Mouse (Mus musculus) hindbrain, embryonic 10.5 days (tissue): ENCODE measurements at regions not wholly inside any gene's neighbourhood (a gene's known extent, or its start where the extent isn't known, plus 50 kb on each side); places are given as distances from the start of the nearest gene placed in this dataset.

Experiments
- DNase-seq: peaks from one replicate; pipeline ENCODE4 v3.0.0-alpha.2; 2017; ENCODE audit warnings: low spot score
- H3K27ac ChIP-seq: fragments of 300-500 bp; sonication (generic); 2 replicates; pipeline ENCODE4 v1.5.1; 2016; ENCODE audit warnings: mild to moderate bottlenecking, moderate library complexity
- H3K27me3 ChIP-seq: fragments of 300-500 bp; sonication (generic); 2 replicates; pipeline ENCODE4 v1.6.1; 2016; ENCODE audit warnings: mild to moderate bottlenecking; ENCODE audit not compliant: poor library complexity, insufficient read depth, severe bottlenecking
- H3K36me3 ChIP-seq: fragments of 300-500 bp; sonication (generic); 2 replicates; pipeline ENCODE4 v1.6.1; 2016; ENCODE audit warnings: mild to moderate bottlenecking, moderate library complexity
- H3K4me1 ChIP-seq: fragments of 300-500 bp; sonication (generic); replicated peaks from 2 replicates; pipeline ENCODE4 v1.6.1; 2016; ENCODE audit warnings: mild to moderate bottlenecking
- H3K4me3 ChIP-seq: fragments of 300-500 bp; sonication (generic); 2 replicates; pipeline ENCODE4 v1.5.1; 2016; ENCODE audit warnings: mild to moderate bottlenecking, moderate library complexity
- H3K9me3 ChIP-seq: fragments of 300-500 bp; sonication (generic); 2 replicates; pipeline ENCODE4 v1.6.1; 2016; ENCODE audit warnings: mild to moderate bottlenecking, moderate library complexity
- WGBS: fragments of 180-500 bp; shearing (Covaris S2); methylation state at CpG from one replicate; pipeline ENCODE4 v1.1.7; 2016; 5-methylcytosine and 5-hydroxymethylcytosine counted together

- no peak for DNase-seq
- Histone ChIP-seq H3K36me3 (no peaks in the 10 kb centered on the region), H3K4me3 (no peak overlapping the region), H3K27me3 (no peaks in the 10 kb centered on the region), H3K9me3 (no peaks in the 10 kb centered on the region), H3K4me1 (no peaks in the 10 kb centered on the region), H3K27ac (no peak overlapping the region)
- WGBS = 79% methylated on average over 3 of the region's 3 CpGs
Observed at GRCm38 (mm10) chr1:159451462-159451861, 72.1 kb upstream of the Tnr start.

GRCm38 (mm10) chr1:159460876-159461275 is 62.7 kb upstream of the Tnr start:
- Histone ChIP-seq H3K4me3 (no peak overlapping the region), H3K36me3 (no peaks in the 10 kb centered on the region), H3K9me3 (no peaks in the 10 kb centered on the region), H3K27ac (no peak overlapping the region), H3K27me3 (no peaks in the 10 kb centered on the region), H3K4me1 (no peaks in the 10 kb centered on the region)
- WGBS = 80% methylated on average over 4 of the region's 4 CpGs
- DNase-seq = no peak

GRCm38 (mm10) chr1:159470941-159471340 is 52.6 kb upstream of the Tnr start:
- DNase-seq = no peak
- H3K27ac ChIP-seq = no peak overlapping the region
- H3K27me3 ChIP-seq = no peaks in the 10 kb centered on the region
- no peak overlapping the region for H3K4me3 ChIP-seq
- H3K9me3 ChIP-seq = no peaks in the 10 kb centered on the region
- H3K36me3 ChIP-seq = no peaks in the 10 kb centered on the region
- H3K4me1 ChIP-seq = no peaks in the 10 kb centered on the region
